Mouse (Mus musculus): ENCODE data around the gene Olfr452. TPM values are rescaled to one million over a fixed set of nuclear protein-coding genes. Genes with fewer than 3 reads are reported as not detected.

Olfr452 gene
- not detected for total RNA-seq (2022)

GRCm38 (mm10) chr6:42784793-42785192 is at the start of gene Olfr452:
Gene Olfr452 (plus strand): TSS chr6:42785093.
- DNase-seq, result no peak

- DNase-seq, result no peak
These were observed 45.8 kb upstream of the Olfr452 start, which contains the start of gene Olfr453 for GRCm38 (mm10) chr6:42739071-42739470. Gene Olfr453 (plus strand): TSS chr6:42739371.

GRCm38 (mm10) chr6:42742303-42742702 is 42.6 kb upstream of the Olfr452 start:
- no peak for DNase-seq

- DNase-seq, result peak; percentile 18
These were observed 37.0 kb upstream of the Olfr452 start for GRCm38 (mm10) chr6:42747846-42748245.

- no peak for DNase-seq
These were observed 28.8 kb upstream of the Olfr452 start, which contains the start of gene Olfr38 for GRCm38 (mm10) chr6:42756104-42756503. Gene Olfr38 (plus strand): TSS chr6:42756404.

- no peak for DNase-seq
These were observed 7.8 kb upstream of the Olfr452 start for GRCm38 (mm10) chr6:42777066-42777465.

- no peak for DNase-seq
These were observed 5.5 kb downstream of the Olfr452 start for GRCm38 (mm10) chr6:42790247-42790948.

GRCm38 (mm10) chr6:42790949-42791556 is 6.2 kb downstream of the Olfr452 start:
- no peak for DNase-seq

- DNase-seq, result no peak
These were observed 10.1 kb downstream of the Olfr452 start for GRCm38 (mm10) chr6:42794982-42795381.

GRCm38 (mm10) chr6:42811639-42812038 is 26.7 kb downstream of the Olfr452 start, which contains the start of gene Olfr450:
Gene Olfr450 (plus strand): TSS chr6:42811939.
- no peak for DNase-seq

GRCm38 (mm10) chr6:42834084-42834483 is 49.2 kb downstream of the Olfr452 start, which contains the start of gene Olfr449:
Gene Olfr449 (plus strand): TSS chr6:42834384.
- no peak for DNase-seq

Other genes starting within 250 kb of the Olfr452 start
- gene Olfr455, start 237.5 kb upstream of the Olfr452 start, total RNA-seq (2022), result not detected
- not detected for gene Tcaf3, start 187.4 kb upstream of the Olfr452 start, total RNA-seq (2022)
- gene Tcaf2, start 139.8 kb upstream of the Olfr452 start, total RNA-seq (2022), result 10 to 100 TPM; 11.9 to 15.5 (median 14.8) TPM
- 100 to 1,000 TPM; 108 to 146 (median 117) TPM for gene Tcaf1, start 75.0 kb upstream of the Olfr452 start, total RNA-seq (2022)
- not detected for gene Olfr453, start 45.7 kb upstream of the Olfr452 start, total RNA-seq (2022)
- not detected for gene Olfr38, start 28.7 kb upstream of the Olfr452 start, total RNA-seq (2022)
- not detected for gene Olfr450, start 26.8 kb downstream of the Olfr452 start, total RNA-seq (2022)
- not detected for gene Olfr449, start 49.3 kb downstream of the Olfr452 start, total RNA-seq (2022)
- not detected for gene Olfr448, start 105.3 kb downstream of the Olfr452 start, total RNA-seq (2022)
- not detected for gene Olfr447, start 123.8 kb downstream of the Olfr452 start, total RNA-seq (2022)
- gene Olfr446, start 136.3 kb downstream of the Olfr452 start, total RNA-seq (2022), result not detected
- gene Olfr444, start 164.0 kb downstream of the Olfr452 start, total RNA-seq (2022), result not detected